Mouse (Mus musculus): ENCODE data around the gene Olfr508.
A peak's percentile ranks its signal among the peaks of the same experiment; 100 is the strongest.

The Olfr508 gene

GRCm38 (mm10) chr7:108629694-108630093 lies at the start of gene Olfr508:
TSS of gene Olfr508 (plus strand) at chr7:108629994.
- no peak for DNase-seq (ENCODE audit: low read depth, low spot score)

DNA sequence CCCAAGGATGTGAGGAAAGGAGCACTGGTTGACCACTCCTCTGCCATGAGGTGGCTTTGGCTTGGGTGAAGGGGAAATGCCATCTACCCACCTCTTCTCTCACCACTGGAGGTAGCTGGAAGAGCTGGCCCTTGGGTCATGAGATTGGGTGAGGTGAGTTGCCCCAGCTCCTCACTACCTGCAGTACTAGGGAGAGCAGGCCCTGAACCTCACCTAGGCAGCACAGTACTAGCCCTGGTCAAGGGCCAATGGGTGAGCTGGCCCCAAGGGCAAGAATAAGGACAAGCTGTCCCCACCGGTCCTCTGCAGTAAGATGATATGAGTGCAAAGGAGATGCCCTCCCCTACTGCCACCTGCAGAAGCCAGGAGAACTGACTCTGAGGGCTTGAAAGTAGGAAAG lies 40.0 kb upstream of the Olfr508 start:
- no peak for DNase-seq (ENCODE audit: low read depth, low spot score)

GRCm38 (mm10) chr7:108601916-108602315 lies 27.9 kb upstream of the Olfr508 start:
- DNase-seq (ENCODE audit: low read depth, low spot score), result peak; percentile 77

GRCm38 (mm10) chr7:108610487-108610886 lies 19.3 kb upstream of the Olfr508 start, which contains the start of gene Olfr506:
TSS of gene Olfr506 (plus strand) at chr7:108610787.
- DNase-seq (ENCODE audit: low read depth, low spot score), result no peak

DNA sequence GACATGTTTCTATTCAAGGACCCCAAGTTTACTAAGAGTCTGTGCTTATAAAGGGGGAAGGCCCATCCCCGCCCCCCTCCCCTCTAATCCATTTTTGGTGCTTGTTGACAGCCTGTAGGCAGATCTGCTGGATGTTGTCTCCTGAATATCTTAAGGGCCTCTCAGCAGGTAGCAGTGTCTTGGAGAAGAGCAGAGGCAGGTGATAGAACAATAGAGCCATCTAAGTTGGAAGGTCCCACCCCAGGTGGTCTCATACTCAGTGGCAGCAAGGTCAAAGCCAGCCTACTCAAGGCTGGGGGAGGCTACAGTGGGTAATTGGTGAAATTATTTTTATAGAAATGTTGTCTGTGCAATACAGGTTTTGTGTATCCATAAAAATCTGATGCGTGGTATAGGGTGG lies 15.7 kb upstream of the Olfr508 start:
- peak; percentile 83 for DNase-seq (ENCODE audit: low read depth, low spot score)

- DNase-seq (ENCODE audit: low read depth, low spot score), result peak; percentile 88
These were observed 13.0 kb upstream of the Olfr508 start for GRCm38 (mm10) chr7:108616781-108617180.

DNA sequence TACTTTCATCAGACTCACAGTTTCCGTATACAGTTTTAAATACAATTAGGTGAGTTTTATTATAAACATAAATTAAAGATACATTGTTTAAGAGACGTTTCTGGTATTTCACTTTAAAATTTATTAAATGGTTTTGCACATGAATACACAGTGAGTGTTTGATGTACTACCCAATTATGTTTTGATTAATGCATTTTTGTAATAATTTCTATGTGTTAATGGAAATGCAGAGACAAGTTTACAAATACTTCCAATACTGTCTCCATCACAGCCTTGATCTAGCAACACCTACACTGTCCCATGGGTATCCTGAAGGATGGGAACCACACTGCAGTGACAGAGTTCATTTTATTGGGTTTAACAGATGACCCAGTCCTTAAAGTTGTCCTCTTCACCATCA lies 8.3 kb upstream of the Olfr508 start, which contains the start of gene Olfr507:
Gene Olfr507 (plus strand): TSS at position 301 of the 400 bp plus-strand sequence.
- no peak for DNase-seq (ENCODE audit: low read depth, low spot score)

- no peak for DNase-seq (ENCODE audit: low read depth, low spot score)
These were observed 22.0 kb downstream of the Olfr508 start, which contains the start of gene Olfr509 for GRCm38 (mm10) chr7:108651806-108652205. TSS of gene Olfr509 (minus strand) at chr7:108651906.

DNA sequence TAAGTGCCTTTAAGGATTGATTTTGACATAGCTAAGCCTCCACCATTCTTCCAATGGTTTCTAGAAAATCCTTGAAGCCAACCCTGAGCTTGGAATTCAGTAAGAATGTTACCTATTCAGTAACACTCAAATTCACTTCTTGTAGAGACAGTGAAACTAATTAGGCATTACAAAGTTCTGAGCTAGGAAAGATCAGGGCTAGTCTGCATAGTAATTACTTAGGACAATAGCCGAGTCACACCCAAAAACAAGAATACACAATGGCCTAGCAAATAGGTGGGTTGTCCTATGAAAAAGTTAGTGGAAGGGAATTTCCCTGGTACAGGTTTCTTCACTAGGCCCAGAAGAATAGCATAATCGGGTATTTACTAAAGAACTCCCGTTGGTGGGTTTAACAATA lies 32.6 kb downstream of the Olfr508 start:
- DNase-seq (ENCODE audit: low read depth, low spot score), result peak; percentile 85

DNA sequence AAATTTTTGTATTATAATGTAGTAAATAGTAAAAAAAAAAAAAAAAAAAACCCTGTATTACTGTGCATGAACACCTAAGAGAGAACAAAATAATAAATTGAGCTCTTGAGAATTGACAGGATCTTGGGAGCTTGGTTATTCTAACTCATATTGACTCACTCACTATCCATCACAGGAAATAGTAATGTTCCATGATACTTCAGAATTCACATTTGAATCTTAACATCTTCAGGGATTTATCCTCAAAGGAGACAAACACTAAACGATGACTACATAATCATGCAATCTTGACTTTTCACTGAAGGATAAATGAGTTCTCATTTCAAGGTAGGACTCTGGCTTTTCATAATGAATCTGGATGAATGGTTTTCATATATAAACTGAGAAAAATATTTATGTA lies 36.3 kb downstream of the Olfr508 start, which contains the start of gene Olfr510:
Gene Olfr510 (plus strand): TSS at position 301 of the 400 bp plus-strand sequence.
- DNase-seq (ENCODE audit: low read depth, low spot score), result no peak

GRCm38 (mm10) chr7:108671058-108671457 lies 41.3 kb downstream of the Olfr508 start:
- DNase-seq (ENCODE audit: low read depth, low spot score), result no peak

GRCm38 (mm10) chr7:108678886-108679285 lies 49.1 kb downstream of the Olfr508 start:
- DNase-seq (ENCODE audit: low read depth, low spot score), result peak; percentile 75

All from ES-CJ7 (cell line).